ENCODE assay signal across 15 mouse cellular contexts in genomic region chr5:114973131-114973530, GRCm38 (mm10). TPM values are rescaled to one million over a fixed set of nuclear protein-coding genes. Genes with fewer than 3 reads are reported as not detected.
"Had no signal": no experiment of that assay in that cellular context is flagged by ENCODE, and none has a peak within 500 bp of the region (broad histone marks: within the 10 kb centered on the region; RNA-seq: fewer than 3 reads in every experiment).

No protein-coding gene starts in this region.

- H3K4me1 ChIP-seq: midbrain, embryonic 15.5 days had no signal

- H3K36me3 ChIP-seq: intestine, embryonic 15.5 days; limb, embryonic 10.5 days; liver, embryonic 12.5 days; lung, embryonic 15.5 days; midbrain, embryonic 15.5 days; neural tube, embryonic 12.5 days had no signal

- H3K27me3 ChIP-seq: intestine, embryonic 15.5 days; midbrain, embryonic 15.5 days had no signal

- H3K4me3 ChIP-seq: intestine, embryonic 15.5 days; limb, embryonic 10.5 days; liver, embryonic 12.5 days; lung, embryonic 15.5 days; megakaryocyte, embryonic 14.5 days; midbrain, embryonic 15.5 days; neural tube, embryonic 12.5 days had no signal

- H3K4me2 ChIP-seq: liver, embryonic 12.5 days; lung, embryonic 15.5 days; midbrain, embryonic 11.5 days; midbrain, embryonic 15.5 days; neural tube, embryonic 12.5 days had no signal

- H3K27ac ChIP-seq: intestine, embryonic 15.5 days; limb, embryonic 10.5 days; liver, embryonic 12.5 days; lung, embryonic 15.5 days; macrophage; midbrain, embryonic 15.5 days; neural tube, embryonic 12.5 days had no signal

- H3K9ac ChIP-seq: intestine, embryonic 15.5 days; liver, embryonic 12.5 days; lung, embryonic 15.5 days; midbrain, embryonic 15.5 days; neural tube, embryonic 12.5 days had no signal

- ATAC-seq: intestine, embryonic 15.5 days; liver, embryonic 12.5 days; midbrain, embryonic 15.5 days had no signal

- DNase-seq: lung, postnatal 14 days; retina, postnatal 1 day; right cerebral cortex, postnatal 4 days; spleen, adult 18-20 months; thymus, adult 2 months; thymus, postnatal 25 days had no signal

- H3K9me3 ChIP-seq: intestine, embryonic 15.5 days; limb, embryonic 10.5 days; liver, embryonic 12.5 days; lung, embryonic 15.5 days; megakaryocyte, embryonic 14.5 days; midbrain, embryonic 15.5 days; neural tube, embryonic 12.5 days had no signal

RNA-seq across cellular contexts. Expression of gene Hnf1a, which starts 2.2 kb away (rescaled TPM):
- polyA plus RNA-seq: macrophage; midbrain, embryonic 11.5 days had no signal

RNA-seq across cellular contexts. Expression of gene Oasl1, which starts 50.1 kb away (rescaled TPM):
- polyA plus RNA-seq: midbrain, embryonic 11.5 days had no signal
